Mouse (Mus musculus) testis, postnatal 14 days (tissue): ENCODE results near the gene Gclm.

Experiments
- DNase-seq: peaks from one replicate; pipeline ENCODE4 v3.0.0; 2021; ENCODE audit warnings: low spot score

The Gclm gene

GRCm38 (mm10) chr3:122292300-122293222, 47.2 kb downstream of the Gclm start:
- peak; percentile 87 for DNase-seq

GRCm38 (mm10) chr3:122293223-122293953, 48.0 kb downstream of the Gclm start:
- peak; percentile 85 for DNase-seq

GRCm38 (mm10) chr3:122293954-122294850, 48.8 kb downstream of the Gclm start, which contains the start of gene Bcar3:
TSS of gene Bcar3 (plus strand) at chr3:122294136.
- DNase-seq: peak; percentile 95

GRCm38 (mm10) chr3:122295511-122295910, 50.2 kb downstream of the Gclm start:
- peak; percentile 38 for DNase-seq

- DNase-seq: peak; percentile 37
Measured at GRCm38 (mm10) chr3:122296979-122297378, 51.6 kb downstream of the Gclm start.

- DNase-seq: peak; percentile 30
Measured at GRCm38 (mm10) chr3:122300983-122301919, 55.9 kb downstream of the Gclm start.

- DNase-seq: no peak
Measured at GRCm38 (mm10) chr3:122304560-122304959, 59.2 kb downstream of the Gclm start.

GRCm38 (mm10) chr3:122307894-122308671, 62.7 kb downstream of the Gclm start:
- DNase-seq: no peak

GRCm38 (mm10) chr3:122308981-122309380, 63.6 kb downstream of the Gclm start:
- DNase-seq: no peak

GRCm38 (mm10) chr3:122312078-122312477, 66.7 kb downstream of the Gclm start:
- peak; percentile 68 for DNase-seq

- DNase-seq: no peak
Measured at GRCm38 (mm10) chr3:122312936-122313629, 67.7 kb downstream of the Gclm start.

GRCm38 (mm10) chr3:122313936-122314335, 68.6 kb downstream of the Gclm start:
- no peak for DNase-seq

GRCm38 (mm10) chr3:122316621-122317020, 71.3 kb downstream of the Gclm start:
- DNase-seq: no peak

GRCm38 (mm10) chr3:122317339-122317738, 72.0 kb downstream of the Gclm start:
- DNase-seq: no peak
